Mouse (Mus musculus) liver, embryonic 16.5 days (tissue): ENCODE results near the gene Pno1. TPM values are rescaled to one million over a fixed set of nuclear protein-coding genes. Genes with fewer than 3 reads are reported as not detected.

ENCODE experiments used
- ATAC-seq: fragments of 200-750 bp; cut with Nextera tagmentation; 2 replicates; pipeline ENCODE4 v1.8.0; 2017; ENCODE audit warnings: low read depth, mild to moderate bottlenecking, moderate number of reproducible peaks, moderate library complexity
- H3K27ac ChIP-seq: fragments of 300-500 bp; sonication (generic); 2 replicates; pipeline ENCODE4 v1.5.1; 2014; ENCODE audit warnings: mild to moderate bottlenecking, low read length
- H3K27me3 ChIP-seq: fragments of 300-500 bp; sonication (generic); 2 replicates; pipeline ENCODE4 v1.6.1; 2014; ENCODE audit warnings: low read depth, low read length, mixed read lengths; ENCODE audit not compliant: control insufficient read depth, insufficient read depth
- H3K36me3 ChIP-seq: fragments of 300-500 bp; sonication (generic); 2 replicates; pipeline ENCODE4 v1.6.1; 2014; ENCODE audit warnings: mild to moderate bottlenecking; ENCODE audit not compliant: control insufficient read depth, insufficient read depth
- H3K4me1 ChIP-seq: fragments of 300-500 bp; sonication (generic); 2 replicates; pipeline ENCODE4 v1.6.1; 2014; ENCODE audit warnings: low read depth, low read length, mixed read lengths; ENCODE audit not compliant: control insufficient read depth
- H3K4me2 ChIP-seq: fragments of 300-500 bp; sonication (generic); 2 replicates; pipeline ENCODE4 v1.6.1; 2014; ENCODE audit warnings: low read depth, low read length, mixed read lengths
- H3K4me3 ChIP-seq: fragments of 300-500 bp; sonication (generic); 2 replicates; pipeline ENCODE4 v1.5.1; 2014; ENCODE audit warnings: low read depth, mild to moderate bottlenecking, low read length
- H3K9ac ChIP-seq: fragments of 300-500 bp; sonication (generic); 2 replicates; pipeline ENCODE4 v1.6.1; 2014; ENCODE audit warnings: low read depth, low read length
- H3K9me3 ChIP-seq: fragments of 300-500 bp; sonication (generic); replicated peaks from 2 replicates; pipeline ENCODE4 v1.6.1; 2016; ENCODE audit warnings: low read length; ENCODE audit not compliant: control insufficient read depth
- WGBS: fragments of 180-500 bp; shearing (Covaris S2); extraction: QIAGEN DNeasy Blood & Tissue Kit; methylation state at CpG from one replicate; pipeline ENCODE4 v1.1.7; 2014; ENCODE audit not compliant: insufficient replicate concordance; 5-methylcytosine and 5-hydroxymethylcytosine counted together
- polyA plus RNA-seq: library from polyadenylated mRNA; unstranded; fragments of >200 nt; fragmentation: Nextera tagmentation; extraction: Ambion mirVana; gene quantifications from 2 replicates; pipeline ENCODE4 v1.2.1, GENCODE M21; 2015

Pno1 gene
- polyA plus RNA-seq, 1 experiment from 2014 or later: 21.5 TPM

DNA sequence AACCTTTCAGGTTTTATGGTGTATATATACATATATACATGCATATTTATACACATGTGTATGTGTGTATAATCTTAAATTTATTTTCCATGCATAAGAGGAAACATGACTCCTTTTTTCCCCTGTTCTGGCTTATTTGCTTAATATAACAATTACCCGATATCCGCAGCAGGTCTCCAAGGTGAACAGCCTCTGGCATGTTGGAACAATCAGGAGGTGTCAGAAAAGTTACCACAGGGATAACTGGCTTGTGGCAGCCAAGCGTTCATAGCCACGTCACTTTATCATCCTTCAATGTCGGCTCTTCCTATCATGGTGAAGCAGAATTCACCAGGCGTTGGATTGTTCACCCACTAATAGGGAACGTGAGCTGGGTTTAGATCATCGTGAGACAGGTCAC, 9.8 kb upstream of the Pno1 start:
- Histone ChIP-seq H3K4me2 (no peak overlapping the region), H3K9ac (no peak overlapping the region), H3K36me3 (peaks cover 5% of the 10 kb centered on the region; the same call in 1 of the 2 replicates), H3K27me3 (no peaks in the 10 kb centered on the region), H3K9me3 (no peaks in the 10 kb centered on the region), H3K4me3 (no peak overlapping the region), H3K27ac (no peak overlapping the region), H3K4me1 (no peaks in the 10 kb centered on the region)
- no peak for ATAC-seq
- WGBS: 81% methylated on average over 8 of the region's 8 CpGs

DNA sequence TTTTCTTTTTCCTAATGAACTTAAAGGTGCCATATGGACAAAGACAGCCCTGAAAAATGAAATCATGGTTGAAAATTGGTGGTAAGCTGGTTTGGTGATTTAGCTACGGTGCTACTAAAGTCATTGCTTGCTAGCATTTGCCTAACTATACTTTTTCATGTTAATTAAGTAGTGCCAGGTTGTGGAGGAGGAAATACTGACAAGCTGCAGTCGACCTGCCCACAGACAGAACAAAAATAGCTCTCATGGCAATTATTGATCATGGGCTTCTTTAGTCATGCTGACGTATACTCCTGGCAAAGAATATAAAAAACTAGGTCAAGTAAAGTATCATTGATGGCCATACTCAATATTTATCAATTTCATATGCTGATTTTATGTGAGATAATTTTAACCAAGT, 4.1 kb upstream of the Pno1 start:
- Histone ChIP-seq H3K27ac (no peak overlapping the region), H3K9ac (no peak overlapping the region), H3K9me3 (no peaks in the 10 kb centered on the region), H3K4me1 (peaks cover 11% of the 10 kb centered on the region), H3K36me3 (no peaks in the 10 kb centered on the region), H3K4me3 (no peak overlapping the region), H3K4me2 (no peak overlapping the region), H3K27me3 (no peaks in the 10 kb centered on the region)
- no peak for ATAC-seq
- WGBS: 63% methylated on average over 3 of the region's 3 CpGs

DNA sequence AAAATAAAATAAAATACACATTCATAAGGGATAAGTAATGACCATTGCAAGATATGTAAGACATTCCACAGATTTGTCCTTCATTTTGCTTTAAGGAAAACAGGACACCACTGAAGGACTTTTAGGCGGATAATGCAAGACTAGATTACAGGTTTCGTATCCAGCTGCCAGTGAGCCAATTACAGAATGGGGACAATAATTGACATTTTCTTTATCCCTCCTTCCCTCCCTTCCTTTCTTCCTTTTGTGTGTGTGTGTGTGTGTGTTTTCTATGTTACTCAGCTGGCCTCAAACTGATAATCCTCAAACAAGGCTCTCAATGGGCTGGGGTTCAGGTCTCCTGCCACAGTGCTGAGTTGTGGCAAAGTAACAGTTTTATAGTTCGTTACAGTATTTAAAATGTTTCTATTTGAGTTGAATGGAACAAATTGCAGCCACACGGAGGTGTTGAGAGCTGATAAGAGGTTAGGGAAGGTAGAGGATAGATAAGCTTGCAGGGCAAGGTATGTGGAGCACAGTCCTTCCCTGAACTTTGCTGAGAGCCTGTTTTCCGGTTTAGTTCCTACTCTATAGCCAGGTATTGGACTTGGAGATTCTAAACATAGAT, 1.6 kb upstream of the Pno1 start:
- Histone ChIP-seq H3K27ac (peak overlapping the region; percentile 10; the same call in 1 of the 2 replicates), H3K9ac (peak overlapping the region; percentile 35), H3K4me2 (peak overlapping the region; percentile 86), H3K4me3 (peak overlapping the region; percentile 94), H3K36me3 (no peaks in the 10 kb centered on the region), H3K9me3 (no peaks in the 10 kb centered on the region), H3K4me1 (peaks cover 14% of the 10 kb centered on the region), H3K27me3 (no peaks in the 10 kb centered on the region)
- 0 out of 2 replicates have a peak, but pooled peaks have one; percentile 5 for ATAC-seq
- 16% methylated on average over 5 of the region's 5 CpGs for WGBS

DNA sequence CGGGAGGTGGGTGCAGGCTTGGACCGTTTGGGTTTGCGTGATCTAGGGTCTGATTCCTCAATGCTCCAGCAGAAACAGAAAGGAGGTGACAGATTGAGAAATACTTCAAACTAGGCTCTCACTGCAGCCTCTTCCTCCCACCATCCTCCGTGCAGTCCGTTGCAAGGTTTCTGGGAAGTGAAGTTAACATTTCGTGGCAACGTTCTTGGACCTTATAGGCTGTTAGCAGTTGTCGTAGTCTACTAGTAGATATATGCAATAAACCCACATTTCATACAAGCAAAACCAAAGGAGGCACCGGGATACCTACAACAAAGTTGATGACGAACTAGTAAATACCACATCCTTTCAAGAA, 750 bp upstream of the Pno1 start:
- H3K9me3 ChIP-seq: no peaks in the 10 kb centered on the region
- 0% methylated on average over 10 of the region's 10 CpGs for WGBS
- H3K4me2 ChIP-seq: peak overlapping the region; percentile 86
- H3K27ac ChIP-seq: peak overlapping the region; percentile 89
- H3K9ac ChIP-seq: peak overlapping the region; percentile 76
- ATAC-seq: no peak
- no peaks in the 10 kb centered on the region for H3K27me3 ChIP-seq
- peak overlapping the region; percentile 94 for H3K4me3 ChIP-seq
- no peaks in the 10 kb centered on the region for H3K36me3 ChIP-seq
- H3K4me1 ChIP-seq: peaks cover 14% of the 10 kb centered on the region

DNA sequence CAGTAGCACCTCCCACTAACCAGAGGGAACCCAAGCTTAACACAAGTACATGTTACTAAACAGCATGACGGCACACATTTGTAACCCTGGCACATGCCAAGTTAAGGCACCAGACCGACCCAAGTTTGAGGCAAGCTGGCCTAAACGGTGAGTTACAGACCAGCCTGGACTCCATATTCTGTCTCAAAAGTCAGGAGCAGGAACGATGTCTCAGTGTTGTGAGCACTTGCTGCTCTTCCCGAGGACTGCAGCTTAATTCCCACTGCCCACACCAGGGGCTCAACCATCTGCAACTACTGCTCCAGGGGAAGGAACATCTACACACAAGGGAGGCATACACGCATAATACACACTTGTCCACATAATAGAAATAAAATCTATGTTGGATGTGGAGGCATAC, 8.9 kb downstream of the Pno1 start:
- Histone ChIP-seq H3K4me1 (no peaks in the 10 kb centered on the region), H3K27me3 (no peaks in the 10 kb centered on the region), H3K4me2 (no peak overlapping the region), H3K9ac (no peak overlapping the region), H3K4me3 (no peak overlapping the region), H3K27ac (no peak overlapping the region), H3K36me3 (peaks cover 8% of the 10 kb centered on the region), H3K9me3 (no peaks in the 10 kb centered on the region)
- WGBS: 76% methylated on average over 6 of the region's 6 CpGs
- ATAC-seq: no peak

DNA sequence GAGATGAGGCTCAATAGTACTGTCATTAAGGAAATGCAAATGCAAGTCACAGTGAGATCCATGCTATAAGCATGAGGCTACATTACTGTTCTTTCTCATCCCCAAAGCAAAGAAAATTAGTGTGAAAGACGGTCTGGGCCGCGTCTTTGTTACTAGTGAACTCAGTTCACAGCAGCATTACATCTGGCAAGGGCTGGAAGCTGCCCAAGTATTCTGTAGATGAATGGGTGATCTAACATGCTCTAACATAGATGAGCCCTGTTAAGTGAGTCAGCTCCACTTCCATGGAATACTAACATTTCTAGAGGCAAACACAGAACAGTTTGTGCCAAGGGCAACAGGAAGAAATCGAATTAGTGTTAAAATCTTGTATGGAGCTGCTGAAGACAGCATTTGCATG, 10.4 kb downstream of the Pno1 start:
- Histone ChIP-seq H3K27me3 (no peaks in the 10 kb centered on the region), H3K9ac (no peak overlapping the region), H3K27ac (no peak overlapping the region), H3K4me1 (no peaks in the 10 kb centered on the region), H3K36me3 (peaks cover 10% of the 10 kb centered on the region), H3K4me3 (no peak overlapping the region), H3K9me3 (no peaks in the 10 kb centered on the region), H3K4me2 (no peak overlapping the region)
- no peak for ATAC-seq
- 85% methylated on average over 4 of the region's 4 CpGs for WGBS

GRCm38 (mm10) chr11:17199840-17200501, 11.4 kb downstream of the Pno1 start:
- no peak overlapping the region for H3K27ac ChIP-seq
- H3K27me3 ChIP-seq: no peaks in the 10 kb centered on the region
- ATAC-seq: no peak
- no peaks in the 10 kb centered on the region for H3K4me1 ChIP-seq
- WGBS: 76% methylated on average over 3 of the region's 3 CpGs
- no peak overlapping the region for H3K4me2 ChIP-seq
- no peaks in the 10 kb centered on the region for H3K9me3 ChIP-seq
- H3K9ac ChIP-seq: no peak overlapping the region
- no peak overlapping the region for H3K4me3 ChIP-seq
- H3K36me3 ChIP-seq: peaks cover 18% of the 10 kb centered on the region

- no peak overlapping the region for H3K4me3 ChIP-seq
- no peaks in the 10 kb centered on the region for H3K4me1 ChIP-seq
- H3K9ac ChIP-seq: no peak overlapping the region
- peaks cover 18% of the 10 kb centered on the region for H3K36me3 ChIP-seq
- no peak overlapping the region for H3K27ac ChIP-seq
- H3K27me3 ChIP-seq: no peaks in the 10 kb centered on the region
- 63% methylated on average over 5 of the region's 5 CpGs for WGBS
- no peak for ATAC-seq
- no peak overlapping the region for H3K4me2 ChIP-seq
- H3K9me3 ChIP-seq: no peaks in the 10 kb centered on the region
Observed at GRCm38 (mm10) chr11:17199170-17199569, 12.2 kb downstream of the Pno1 start.

DNA sequence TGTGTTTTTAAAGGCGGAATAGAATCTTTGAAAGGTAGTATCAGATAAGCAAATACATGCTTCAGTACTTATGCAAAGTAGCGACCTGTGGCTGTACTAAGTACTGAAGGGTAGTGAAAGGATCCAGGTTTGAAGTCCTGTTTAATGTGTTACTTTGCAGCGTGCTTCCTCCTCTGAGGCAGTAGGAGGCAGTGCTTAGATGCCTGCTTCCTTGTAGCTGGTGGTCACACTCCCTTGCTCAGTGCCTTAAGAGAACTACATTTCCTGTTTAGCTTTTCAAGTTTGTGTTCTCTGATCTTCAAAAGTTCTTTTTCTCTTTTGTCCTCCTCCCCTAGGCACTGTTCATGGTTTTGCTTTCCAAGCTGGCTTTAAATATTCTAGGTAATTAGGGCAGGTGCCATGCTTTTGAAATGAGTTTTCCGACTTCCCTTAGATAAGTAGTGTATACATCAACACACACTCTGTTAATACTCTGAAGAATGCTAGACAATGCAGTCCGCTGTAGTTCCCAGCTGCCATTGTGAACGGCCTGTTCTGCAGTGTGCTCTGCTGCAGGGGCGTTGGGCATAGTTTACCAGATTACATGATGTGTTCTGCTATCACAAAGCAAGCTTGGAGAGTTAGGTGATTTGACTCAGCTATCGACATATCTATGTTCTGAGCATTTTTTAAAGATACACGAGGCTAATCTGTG, 19.1 kb downstream of the Pno1 start:
- WGBS: 72% methylated on average over 9 of the region's 9 CpGs
- H3K4me2 ChIP-seq: no peak overlapping the region
- no peak overlapping the region for H3K4me3 ChIP-seq
- H3K9me3 ChIP-seq: no peaks in the 10 kb centered on the region
- H3K27ac ChIP-seq: no peak overlapping the region
- no peak for ATAC-seq
- no peaks in the 10 kb centered on the region for H3K27me3 ChIP-seq
- H3K4me1 ChIP-seq: no peaks in the 10 kb centered on the region
- peaks cover 10% of the 10 kb centered on the region for H3K36me3 ChIP-seq
- no peak overlapping the region for H3K9ac ChIP-seq
